Mouse (Mus musculus): ENCODE measurements around the gene Ptprn2. TPM values are rescaled to one million over a fixed set of nuclear protein-coding genes. Genes with fewer than 3 reads are reported as not detected.

Gene Ptprn2
- total RNA-seq, 2 experiments from 2014 or later: not detected

- DNase-seq (ENCODE audit: low spot score): no peak
Observed at GRCm38 (mm10) chr12:117158950-117159668, 673.6 kb downstream of the Ptprn2 start.

- DNase-seq (ENCODE audit: low spot score): no peak
Observed at GRCm38 (mm10) chr12:117159669-117160210, 674.2 kb downstream of the Ptprn2 start.

- no peak for DNase-seq (ENCODE audit: low spot score)
Observed at GRCm38 (mm10) chr12:117160211-117160891, 674.8 kb downstream of the Ptprn2 start.

GRCm38 (mm10) chr12:117162180-117162579 lies 676.7 kb downstream of the Ptprn2 start:
- DNase-seq (ENCODE audit: low spot score): no peak

- DNase-seq (ENCODE audit: low spot score): no peak
Observed at GRCm38 (mm10) chr12:117163789-117164188, 678.3 kb downstream of the Ptprn2 start.

GRCm38 (mm10) chr12:117166266-117166665 lies 680.7 kb downstream of the Ptprn2 start:
- no peak for DNase-seq (ENCODE audit: low spot score)

GRCm38 (mm10) chr12:117169670-117170069 lies 684.1 kb downstream of the Ptprn2 start:
- no peak for DNase-seq (ENCODE audit: low spot score)

GRCm38 (mm10) chr12:117172529-117172884 lies 687.0 kb downstream of the Ptprn2 start:
- DNase-seq (ENCODE audit: low spot score): no peak

- DNase-seq (ENCODE audit: low spot score): no peak
Observed at GRCm38 (mm10) chr12:117172885-117173529, 687.5 kb downstream of the Ptprn2 start.

- no peak for DNase-seq (ENCODE audit: low spot score)
Observed at GRCm38 (mm10) chr12:117174189-117174588, 688.7 kb downstream of the Ptprn2 start.

GRCm38 (mm10) chr12:117175072-117175681 lies 689.7 kb downstream of the Ptprn2 start:
- DNase-seq (ENCODE audit: low spot score): no peak

- no peak for DNase-seq (ENCODE audit: low spot score)
Observed at GRCm38 (mm10) chr12:117176259-117176823, 690.8 kb downstream of the Ptprn2 start.

- DNase-seq (ENCODE audit: low spot score): no peak
Observed at GRCm38 (mm10) chr12:117187167-117187566, 701.6 kb downstream of the Ptprn2 start.

- no peak for DNase-seq (ENCODE audit: low spot score)
Observed at GRCm38 (mm10) chr12:117192001-117192400, 706.5 kb downstream of the Ptprn2 start.

- no peak for DNase-seq (ENCODE audit: low spot score)
Observed at GRCm38 (mm10) chr12:117196721-117197425, 711.4 kb downstream of the Ptprn2 start.

GRCm38 (mm10) chr12:117198093-117198492 lies 712.6 kb downstream of the Ptprn2 start:
- DNase-seq (ENCODE audit: low spot score): no peak

GRCm38 (mm10) chr12:117200117-117200516 lies 714.6 kb downstream of the Ptprn2 start:
- DNase-seq (ENCODE audit: low spot score): peak; percentile 87

- peak; percentile 2 for DNase-seq (ENCODE audit: low spot score)
Observed at GRCm38 (mm10) chr12:117200590-117200989, 715.1 kb downstream of the Ptprn2 start.

GRCm38 (mm10) chr12:117203506-117203905 lies 718.0 kb downstream of the Ptprn2 start:
- DNase-seq (ENCODE audit: low spot score): no peak

- DNase-seq (ENCODE audit: low spot score): no peak
Observed at GRCm38 (mm10) chr12:117204905-117205304, 719.4 kb downstream of the Ptprn2 start.

All from gastrocnemius, adult 18-20 months (tissue).